Mouse (Mus musculus) cortical plate, adult 2 months (tissue): ENCODE data around the gene Gpcpd1.

Experiments used
- CTCF ChIP-seq: fragments of 200-500 bp; IDR thresholded peaks from 2 replicates; pipeline ENCODE4 v1.5.1; 2011; ENCODE audit warnings: mild to moderate bottlenecking, control low read depth, low read length; ENCODE audit not compliant: insufficient read depth; ENCODE audit errors: extremely low read depth
- POLR2A ChIP-seq: fragments of 200-500 bp; IDR thresholded peaks from 2 replicates; pipeline ENCODE4 v1.6.1; 2011; ENCODE audit warnings: mild to moderate bottlenecking, low read length, control low read depth; ENCODE audit not compliant: insufficient read depth; ENCODE audit errors: extremely low read depth

DNA sequence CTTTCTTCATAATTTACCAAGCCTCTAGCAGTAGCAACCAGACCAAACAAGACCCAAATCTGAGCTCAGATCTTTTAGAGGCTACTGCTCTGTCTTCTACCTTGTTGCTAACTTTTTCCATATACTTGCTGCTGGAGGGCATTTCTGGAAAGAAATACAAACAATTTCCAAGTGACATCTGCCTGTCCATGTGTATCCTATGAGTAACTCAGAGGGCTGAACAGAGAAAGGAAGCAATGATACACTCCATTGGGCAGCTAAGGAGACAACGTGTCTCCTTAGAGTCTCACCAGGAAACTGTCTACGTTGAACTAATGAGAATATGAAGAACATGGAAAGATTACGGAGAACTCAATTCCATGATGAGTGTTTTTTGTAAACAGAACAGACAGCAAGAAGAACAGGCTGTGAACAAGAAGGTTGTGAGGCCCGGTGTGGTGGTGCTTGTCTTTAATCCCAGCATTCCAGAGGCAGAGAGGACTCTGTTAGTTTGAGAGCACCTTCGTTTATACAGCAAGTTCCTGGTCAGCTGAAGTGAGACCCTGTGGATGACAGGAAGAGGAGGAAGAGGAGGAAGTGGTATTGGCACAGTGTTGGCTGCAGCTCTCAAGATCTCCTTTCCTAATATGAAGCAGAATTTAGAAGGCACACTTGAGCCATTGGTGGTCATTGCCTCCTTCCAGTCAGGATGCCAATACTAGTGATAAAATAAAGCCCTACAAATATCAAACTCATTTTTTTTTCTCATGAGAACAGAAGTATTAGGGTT is 18.4 kb upstream of the Gpcpd1 start:
- TF ChIP-seq CTCF (no peak), POLR2A (no peak)
